In the genomic region with DNA sequence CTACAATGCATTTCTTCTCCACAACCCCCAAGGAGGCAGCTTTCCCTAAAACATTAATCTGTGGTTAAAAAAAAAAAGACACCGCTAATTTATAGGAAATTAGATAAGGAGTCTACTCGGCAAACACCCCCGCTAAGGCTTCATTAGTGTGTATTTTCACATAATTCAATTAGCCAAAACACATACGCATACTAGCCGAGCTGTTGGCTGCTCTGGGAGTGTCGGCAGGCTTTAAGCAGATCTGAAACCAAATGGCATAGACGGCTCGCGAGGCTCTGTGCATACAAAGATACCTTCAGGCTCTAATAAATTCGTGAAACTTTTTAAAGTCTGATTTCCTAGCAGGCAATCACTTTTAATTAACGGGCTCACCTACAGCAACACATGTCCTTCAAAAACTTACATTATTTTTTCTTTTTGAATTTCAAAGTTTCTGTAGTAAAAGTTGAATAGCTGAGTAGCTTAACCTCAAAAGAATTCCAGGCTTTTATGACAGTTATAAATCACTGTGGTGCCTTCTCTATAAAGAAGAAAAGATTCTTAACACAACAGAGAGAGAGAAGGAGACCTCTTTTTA, we compare ENCODE assay signal across 17 mouse cellular contexts.
A peak's percentile ranks its signal among the peaks of the same experiment; 100 is the strongest.
DNase-seq lines count a peak whose midpoint lies in the region; ATAC-seq and TF ChIP-seq lines count a peak whose summit lies in the region.
"Had no signal": no experiment of that assay in that cellular context is flagged by ENCODE, and none has a peak within 500 bp of the region (broad histone marks: within the 10 kb centered on the region; RNA-seq: fewer than 3 reads in every experiment).

No protein-coding gene starts in this region.

- no peaks in the 10 kb centered on the region for H3K27me3 ChIP-seq in hindbrain, embryonic 16.5 days (replicated peaks; ENCODE audit: control insufficient read depth, insufficient read depth, low read length)
- peaks cover 9% of the 10 kb centered on the region; the same call in 1 of the 2 replicates for H3K27me3 ChIP-seq in hindbrain, embryonic 12.5 days
- no peaks in the 10 kb centered on the region for H3K27me3 ChIP-seq in midbrain, postnatal 0 days (ENCODE audit: insufficient read depth, low read length)
- H3K27me3 ChIP-seq in midbrain, embryonic 13.5 days: 0 out of 2 replicates have a peak, but pooled peaks cover 2% of the 10 kb centered on the region
- no peaks in the 10 kb centered on the region for H3K27me3 ChIP-seq in limb, embryonic 11.5 days (ENCODE audit: control insufficient read depth, insufficient read depth, low read length)
- no peaks in the 10 kb centered on the region for H3K27me3 ChIP-seq in neural tube, embryonic 15.5 days (replicated peaks)

- no peak for ATAC-seq in hindbrain, embryonic 16.5 days
- no peak for ATAC-seq in hindbrain, embryonic 12.5 days (ENCODE audit: low FRiP score)
- ATAC-seq in midbrain, postnatal 0 days (ENCODE audit: low FRiP score): no peak
- ATAC-seq in midbrain, embryonic 13.5 days: no peak
- ATAC-seq in limb, embryonic 11.5 days (ENCODE audit: insufficient number of reproducible peaks, low FRiP score, low TSS enrichment, low read depth): no peak
- no peak for ATAC-seq in neural tube, embryonic 15.5 days (ENCODE audit: low FRiP score)
- ATAC-seq: activated CD4-positive, CD25-positive, alpha-beta regulatory T cell, adult 4 months had no signal

- H3K9me3 ChIP-seq in hindbrain, embryonic 16.5 days (ENCODE audit: control insufficient read depth, low read length): no peaks in the 10 kb centered on the region
- no peaks in the 10 kb centered on the region for H3K9me3 ChIP-seq in hindbrain, embryonic 12.5 days (replicated peaks)
- no peaks in the 10 kb centered on the region for H3K9me3 ChIP-seq in midbrain, postnatal 0 days (ENCODE audit: low read length)
- no peaks in the 10 kb centered on the region for H3K9me3 ChIP-seq in midbrain, embryonic 13.5 days
- no peaks in the 10 kb centered on the region for H3K9me3 ChIP-seq in limb, embryonic 11.5 days (ENCODE audit: control insufficient read depth, low read length)
- H3K9me3 ChIP-seq in neural tube, embryonic 15.5 days (replicated peaks): no peaks in the 10 kb centered on the region
- H3K9me3 ChIP-seq: embryonic facial prominence, embryonic 15.5 days; hindbrain, embryonic 13.5 days had no signal

- H3K4me1 ChIP-seq in hindbrain, embryonic 16.5 days (ENCODE audit: control insufficient read depth, insufficient read depth, low read depth, low read length): no peaks in the 10 kb centered on the region
- H3K4me1 ChIP-seq in hindbrain, embryonic 12.5 days: peaks cover 5% of the 10 kb centered on the region; the same call in 1 of the 2 replicates
- no peaks in the 10 kb centered on the region for H3K4me1 ChIP-seq in midbrain, postnatal 0 days (ENCODE audit: insufficient read depth, low read length)
- 0 out of 2 replicates have a peak, but pooled peaks cover 4% of the 10 kb centered on the region for H3K4me1 ChIP-seq in midbrain, embryonic 13.5 days (replicated peaks)
- H3K4me1 ChIP-seq in limb, embryonic 11.5 days (ENCODE audit: control insufficient read depth, insufficient read depth, low read length): peaks cover 6% of the 10 kb centered on the region
- H3K4me1 ChIP-seq in neural tube, embryonic 15.5 days: peaks cover 13% of the 10 kb centered on the region
- H3K4me1 ChIP-seq: embryonic facial prominence, embryonic 15.5 days had no signal

- intact Hi-C loops in gastrocnemius, postnatal 36 days (cut with DNase I): no loop called here

- 27% methylated on average over 11 of the region's 11 CpGs for WGBS in hindbrain, embryonic 16.5 days
- 46% methylated on average over 11 of the region's 11 CpGs for WGBS in hindbrain, embryonic 12.5 days
- 29% methylated on average over 11 of the region's 11 CpGs for WGBS in midbrain, postnatal 0 days
- 35% methylated on average over 11 of the region's 11 CpGs for WGBS in midbrain, embryonic 13.5 days
- 4% methylated on average over 11 of the region's 11 CpGs for WGBS in limb, embryonic 11.5 days
- 6% methylated on average over 11 of the region's 11 CpGs for WGBS in neural tube, embryonic 15.5 days

- no peak overlapping the region for H3K4me3 ChIP-seq in hindbrain, embryonic 16.5 days (ENCODE audit: low read length)
- no peak overlapping the region for H3K4me3 ChIP-seq in hindbrain, embryonic 12.5 days
- H3K4me3 ChIP-seq in midbrain, postnatal 0 days (ENCODE audit: low read depth, low read length): no peak overlapping the region
- H3K4me3 ChIP-seq in midbrain, embryonic 13.5 days (replicated peaks): no peak overlapping the region
- no peak overlapping the region for H3K4me3 ChIP-seq in limb, embryonic 11.5 days (ENCODE audit: low read depth, low read length)
- H3K4me3 ChIP-seq in neural tube, embryonic 15.5 days (replicated peaks): no peak overlapping the region
- H3K4me3 ChIP-seq: embryonic facial prominence, embryonic 15.5 days; hindbrain, embryonic 13.5 days had no signal

- H3K27ac ChIP-seq in hindbrain, embryonic 16.5 days (ENCODE audit: low read depth, low read length): no peak overlapping the region
- no peak overlapping the region for H3K27ac ChIP-seq in hindbrain, embryonic 12.5 days
- H3K27ac ChIP-seq in midbrain, postnatal 0 days (ENCODE audit: low read depth, low read length): no peak overlapping the region
- H3K27ac ChIP-seq in midbrain, embryonic 13.5 days: no peak overlapping the region
- no peak overlapping the region for H3K27ac ChIP-seq in limb, embryonic 11.5 days (replicated peaks; ENCODE audit: low read depth, low read length)
- no peak overlapping the region for H3K27ac ChIP-seq in neural tube, embryonic 15.5 days (replicated peaks)
- H3K27ac ChIP-seq: embryonic facial prominence, embryonic 15.5 days; hindbrain, embryonic 13.5 days had no signal

- peak overlapping the region; percentile 19; the same call in 1 of the 2 replicates for H3K4me2 ChIP-seq in hindbrain, embryonic 16.5 days (ENCODE audit: low read length)
- no peak overlapping the region for H3K4me2 ChIP-seq in hindbrain, embryonic 12.5 days (replicated peaks)
- no peak overlapping the region for H3K4me2 ChIP-seq in midbrain, postnatal 0 days (ENCODE audit: low read depth, low read length, poor library complexity, severe bottlenecking)
- no peak overlapping the region for H3K4me2 ChIP-seq in midbrain, embryonic 13.5 days (replicated peaks)
- no peak overlapping the region for H3K4me2 ChIP-seq in limb, embryonic 11.5 days (ENCODE audit: low read depth, severe bottlenecking)
- H3K4me2 ChIP-seq in neural tube, embryonic 15.5 days: peak overlapping the region; percentile 42
- H3K4me2 ChIP-seq: embryonic facial prominence, embryonic 15.5 days had no signal

- H3K36me3 ChIP-seq in hindbrain, embryonic 16.5 days (ENCODE audit: control insufficient read depth, insufficient read depth, low read length): no peaks in the 10 kb centered on the region
- H3K36me3 ChIP-seq in hindbrain, embryonic 12.5 days: no peaks in the 10 kb centered on the region
- H3K36me3 ChIP-seq in midbrain, postnatal 0 days (ENCODE audit: insufficient read depth, low read length): no peaks in the 10 kb centered on the region
- no peaks in the 10 kb centered on the region for H3K36me3 ChIP-seq in midbrain, embryonic 13.5 days
- H3K36me3 ChIP-seq in limb, embryonic 11.5 days (ENCODE audit: control insufficient read depth, insufficient read depth, low read length): no peaks in the 10 kb centered on the region
- H3K36me3 ChIP-seq in neural tube, embryonic 15.5 days: no peaks in the 10 kb centered on the region
- H3K36me3 ChIP-seq: embryonic facial prominence, embryonic 15.5 days; hindbrain, embryonic 13.5 days had no signal

- TF ChIP-seq CTCF in midbrain, postnatal 0 days (IDR thresholded peaks at IDR 0.05): no peak

- no peak overlapping the region for H3K9ac ChIP-seq in hindbrain, embryonic 16.5 days (ENCODE audit: low read depth, low read length)
- H3K9ac ChIP-seq in hindbrain, embryonic 12.5 days: no peak overlapping the region
- no peak overlapping the region for H3K9ac ChIP-seq in midbrain, postnatal 0 days (replicated peaks; ENCODE audit: low read length, poor library complexity, severe bottlenecking)
- no peak overlapping the region for H3K9ac ChIP-seq in midbrain, embryonic 13.5 days (replicated peaks)
- H3K9ac ChIP-seq in limb, embryonic 11.5 days (ENCODE audit: low read length): no peak overlapping the region
- no peak overlapping the region for H3K9ac ChIP-seq in neural tube, embryonic 15.5 days (replicated peaks)
- H3K9ac ChIP-seq: embryonic facial prominence, embryonic 15.5 days; hindbrain, embryonic 13.5 days had no signal

- peak; percentile 22 for DNase-seq in midbrain, postnatal 0 days (ENCODE audit: low spot score)
- DNase-seq in limb, embryonic 11.5 days (ENCODE audit: low spot score): peak; percentile 57
- DNase-seq in adrenal gland, postnatal 10 days: no peak
- DNase-seq in gastrocnemius, postnatal 36 days: no peak
- DNase-seq: cerebellum, postnatal 36 days; heart, adult 18-20 months; left cerebral cortex, postnatal 4 days; lung, adult 18-20 months; lung, postnatal 4 days; thymus, postnatal 4 days had no signal

Comparison
In these comparisons a context has a peak if more than half of its experiments do, and no peak if none do; other contexts are left out.
1. H3K4me2 ChIP-seq: peak in hindbrain, embryonic 16.5 days (single experiment) and neural tube, embryonic 15.5 days (single experiment); none in hindbrain, embryonic 12.5 days (single experiment), midbrain, postnatal 0 days (single experiment), midbrain, embryonic 13.5 days (single experiment) and limb, embryonic 11.5 days (single experiment).
2. DNase-seq: peak in midbrain, postnatal 0 days (single experiment) and limb, embryonic 11.5 days (single experiment); none in adrenal gland, postnatal 10 days (single experiment) and gastrocnemius, postnatal 36 days (0 of 2).